Mouse (Mus musculus) thymus, adult 2 months (tissue): ENCODE data around the gene Trp53.

Experiments used
- CTCF ChIP-seq: fragments of 200-500 bp; IDR thresholded peaks from 2 replicates; pipeline ENCODE4 v1.5.1; 2012; ENCODE audit warnings: mild to moderate bottlenecking, control low read depth, low read length, moderate library complexity, borderline replicate concordance; ENCODE audit not compliant: control insufficient read depth, poor library complexity, insufficient read depth; ENCODE audit errors: extremely low read depth
- POLR2A ChIP-seq: fragments of 200-500 bp; IDR thresholded peaks from 2 replicates; pipeline ENCODE4 v1.6.1; 2012; ENCODE audit warnings: mild to moderate bottlenecking, low read length, control low read depth, moderate library complexity; ENCODE audit not compliant: control insufficient read depth, poor library complexity, insufficient read depth; ENCODE audit errors: extremely low read depth

- TF ChIP-seq CTCF (no peak), POLR2A (no peak)
These were observed 3.9 kb upstream of the Trp53 start for GRCm38 (mm10) chr11:69576307-69576706.
